Mouse (Mus musculus) erythroblast, embryonic 14.5 days (primary cell): ENCODE results near the gene Calr. TPM values are rescaled to one million over a fixed set of nuclear protein-coding genes. Genes with fewer than 3 reads are reported as not detected.

ENCODE experiments used
- H3K27me3 ChIP-seq: 2 replicates; pipeline ENCODE4 v1.6.1; 2012; ENCODE audit warnings: inconsistent platforms; ENCODE audit not compliant: control insufficient read depth
- H3K36me3 ChIP-seq: 2 replicates; pipeline ENCODE4 v1.6.1; 2012; ENCODE audit warnings: mild to moderate bottlenecking, inconsistent platforms; ENCODE audit not compliant: control insufficient read depth
- H3K4me1 ChIP-seq: 2 replicates; pipeline ENCODE4 v1.6.1; 2012; ENCODE audit warnings: inconsistent platforms; ENCODE audit not compliant: control insufficient read depth
- H3K4me3 ChIP-seq: replicated peaks from 2 replicates; pipeline ENCODE3; 2012; ENCODE audit warnings: moderate library complexity, mild to moderate bottlenecking, inconsistent platforms
- H3K9me3 ChIP-seq: 2 replicates; pipeline ENCODE4 v1.6.1; 2012; ENCODE audit warnings: low read length, inconsistent platforms, mixed read lengths; ENCODE audit not compliant: control insufficient read depth
- GATA1 ChIP-seq: IDR thresholded peaks from 2 replicates; pipeline ENCODE4 v1.6.1; 2012; ENCODE audit warnings: low read length, inconsistent platforms, mixed read lengths
- TAL1 ChIP-seq: IDR thresholded peaks from 3 replicates; pipeline ENCODE4 v1.6.1; 2012; ENCODE audit warnings: low read length, inconsistent platforms, mixed read lengths
- polyA plus RNA-seq: library from polyadenylated mRNA; stranded (reverse); fragments of >175 nt; gene quantifications from 2 replicates; pipeline ENCODE4 v1.2.3, GENCODE M21; 2012

Calr gene
- polyA plus RNA-seq, 1 experiment, result 30.9 TPM

DNA sequence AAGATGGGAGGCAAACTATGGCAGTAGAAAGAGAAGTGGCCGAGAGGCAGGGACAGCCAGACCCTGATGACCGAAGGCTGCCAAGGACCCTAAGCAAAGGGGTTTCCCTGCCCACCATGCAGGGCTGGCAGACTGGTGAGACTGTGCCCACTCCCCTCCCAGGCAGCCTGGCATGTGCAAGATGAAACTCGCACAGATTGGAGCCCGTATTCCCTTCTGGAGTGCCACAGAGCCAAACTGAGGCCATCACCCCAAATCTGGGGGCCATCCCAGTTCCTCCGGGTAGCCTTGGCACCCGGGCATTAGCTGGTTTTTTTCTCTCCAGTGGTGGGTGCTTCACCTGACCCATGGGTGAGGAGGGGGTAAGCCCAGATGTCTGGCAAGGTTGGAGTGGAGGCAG lies 48.8 kb downstream of the Calr start:
- TF ChIP-seq GATA1 (no peak), TAL1 (no peak)
- Histone ChIP-seq H3K9me3 (peaks cover 2% of the 10 kb centered on the region; the same call in 1 of the 2 replicates), H3K4me3 (no peak overlapping the region), H3K4me1 (peaks cover 40% of the 10 kb centered on the region), H3K36me3 (peaks cover 6% of the 10 kb centered on the region), H3K27me3 (peaks cover 89% of the 10 kb centered on the region)

DNA sequence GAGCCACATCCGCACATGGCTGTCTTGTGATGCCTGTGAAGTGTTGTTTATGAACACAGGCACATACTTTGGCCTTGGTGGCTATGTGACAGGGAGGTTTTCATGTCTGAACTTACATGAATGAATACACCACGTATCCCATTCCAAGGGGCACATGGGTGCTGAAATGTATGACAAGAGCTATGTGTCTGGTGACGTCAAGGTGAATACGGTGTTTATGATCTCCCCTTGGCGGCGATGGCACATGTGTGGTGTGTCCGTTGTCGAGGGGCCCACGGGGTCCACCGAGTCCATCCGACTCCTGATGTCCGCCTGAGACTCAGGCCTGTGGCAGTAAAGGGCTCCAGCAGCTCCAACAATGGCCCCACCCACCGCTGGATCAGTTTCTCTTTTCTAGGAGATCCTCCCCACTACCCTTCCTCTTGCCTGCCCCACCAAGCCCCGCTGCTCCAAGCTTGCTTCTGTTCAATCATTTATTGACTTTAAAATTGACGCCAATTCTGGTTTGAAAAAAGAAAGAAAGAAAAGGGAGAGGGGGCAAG lies 49.4 kb downstream of the Calr start:
- Histone ChIP-seq H3K4me3 (no peak overlapping the region), H3K9me3 (peaks cover 2% of the 10 kb centered on the region; the same call in 1 of the 2 replicates), H3K4me1 (peaks cover 42% of the 10 kb centered on the region), H3K36me3 (peaks cover 6% of the 10 kb centered on the region), H3K27me3 (peaks cover 84% of the 10 kb centered on the region)
- TF ChIP-seq TAL1, result no peak
- TF ChIP-seq GATA1, result no peak

DNA sequence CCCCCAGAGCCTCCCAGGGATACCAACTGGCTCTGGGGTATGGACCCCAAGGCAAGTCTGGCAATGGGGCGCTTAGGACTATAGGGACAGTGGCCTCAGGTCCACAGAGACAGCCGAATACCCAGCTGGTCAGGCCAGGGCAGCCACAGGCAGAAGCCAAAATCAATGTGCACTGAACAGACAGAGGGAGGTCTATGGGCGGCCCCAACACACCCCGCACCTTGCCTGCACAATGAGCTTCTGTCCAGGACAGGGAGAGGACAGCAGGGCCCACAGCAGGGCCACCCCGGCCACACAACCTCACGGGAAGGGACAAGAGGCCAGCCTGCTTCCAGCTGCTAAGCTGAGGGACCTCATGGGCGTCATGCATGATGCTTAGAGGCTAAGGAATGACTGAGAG lies 52.2 kb downstream of the Calr start:
- H3K9me3 ChIP-seq, result no peaks in the 10 kb centered on the region; the same call in 1 of the 2 replicates
- TF ChIP-seq GATA1 (no peak), TAL1 (no peak)
- no peak overlapping the region for H3K4me3 ChIP-seq
- H3K4me1 ChIP-seq, result peaks cover 30% of the 10 kb centered on the region
- peaks cover 6% of the 10 kb centered on the region for H3K36me3 ChIP-seq
- H3K27me3 ChIP-seq, result peaks cover 74% of the 10 kb centered on the region

DNA sequence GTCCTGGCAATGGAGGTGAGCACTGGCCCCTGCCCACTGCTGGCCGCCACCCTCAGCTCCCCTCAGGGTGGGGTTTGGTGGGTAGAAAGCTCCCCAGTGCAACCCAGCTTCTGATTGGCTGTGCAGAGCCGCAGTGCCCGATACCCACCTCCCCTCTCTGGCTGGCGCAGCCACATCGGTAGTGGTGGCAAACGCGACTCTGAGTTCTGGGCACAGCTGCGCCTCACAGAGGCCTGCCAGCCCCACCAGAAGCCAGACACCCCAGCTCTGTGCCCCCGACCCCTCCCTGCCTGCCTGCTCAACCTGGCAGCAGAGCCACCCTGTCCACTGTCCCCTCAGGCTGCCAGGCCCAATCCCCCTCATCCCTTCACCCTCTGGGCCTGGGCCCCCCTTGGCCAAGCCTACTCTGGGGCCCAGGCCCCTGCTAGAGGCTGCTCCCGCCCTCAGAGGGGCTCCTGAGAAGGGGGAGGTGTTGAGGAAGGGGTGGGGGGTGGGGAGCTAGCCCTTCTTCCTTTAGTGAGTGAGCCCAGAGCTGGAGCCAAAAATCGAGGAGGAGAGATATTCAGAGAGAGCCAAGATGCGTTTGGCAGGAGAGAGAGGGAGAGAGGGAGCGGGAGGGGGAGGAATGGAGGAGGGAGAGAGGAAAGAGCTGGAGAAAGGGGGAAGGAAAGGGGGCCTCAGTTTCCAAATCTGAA lies 52.8 kb downstream of the Calr start:
- TF ChIP-seq GATA1 (no peak), TAL1 (no peak)
- H3K36me3 ChIP-seq, result peaks cover 6% of the 10 kb centered on the region
- H3K9me3 ChIP-seq, result no peaks in the 10 kb centered on the region; the same call in 1 of the 2 replicates
- peaks cover 74% of the 10 kb centered on the region for H3K27me3 ChIP-seq
- no peak overlapping the region for H3K4me3 ChIP-seq
- H3K4me1 ChIP-seq, result peaks cover 25% of the 10 kb centered on the region

DNA sequence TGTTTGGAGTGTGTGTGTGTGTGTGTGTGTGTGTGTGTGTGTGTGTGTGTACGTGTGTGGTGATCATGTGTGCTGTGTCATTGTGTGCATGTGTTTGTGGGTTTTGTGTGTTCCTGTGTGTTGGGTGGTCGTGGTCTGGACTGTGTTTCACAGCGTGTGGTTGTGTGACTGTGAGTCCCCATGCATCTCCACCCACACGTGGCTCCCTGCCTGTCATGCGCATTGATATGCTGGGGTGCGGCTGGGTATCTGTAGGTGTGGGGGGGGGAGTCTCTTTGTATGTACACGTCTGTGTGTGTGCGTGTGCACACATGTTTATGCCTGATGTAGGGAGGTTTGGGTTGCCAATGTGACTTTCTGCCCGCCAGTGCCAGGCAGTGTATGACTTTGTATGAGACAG lies 53.6 kb downstream of the Calr start:
- peaks cover 19% of the 10 kb centered on the region for H3K4me1 ChIP-seq
- H3K36me3 ChIP-seq, result peaks cover 6% of the 10 kb centered on the region
- TF ChIP-seq TAL1, result no peak
- H3K9me3 ChIP-seq, result no peaks in the 10 kb centered on the region
- no peak overlapping the region for H3K4me3 ChIP-seq
- H3K27me3 ChIP-seq, result peaks cover 74% of the 10 kb centered on the region

DNA sequence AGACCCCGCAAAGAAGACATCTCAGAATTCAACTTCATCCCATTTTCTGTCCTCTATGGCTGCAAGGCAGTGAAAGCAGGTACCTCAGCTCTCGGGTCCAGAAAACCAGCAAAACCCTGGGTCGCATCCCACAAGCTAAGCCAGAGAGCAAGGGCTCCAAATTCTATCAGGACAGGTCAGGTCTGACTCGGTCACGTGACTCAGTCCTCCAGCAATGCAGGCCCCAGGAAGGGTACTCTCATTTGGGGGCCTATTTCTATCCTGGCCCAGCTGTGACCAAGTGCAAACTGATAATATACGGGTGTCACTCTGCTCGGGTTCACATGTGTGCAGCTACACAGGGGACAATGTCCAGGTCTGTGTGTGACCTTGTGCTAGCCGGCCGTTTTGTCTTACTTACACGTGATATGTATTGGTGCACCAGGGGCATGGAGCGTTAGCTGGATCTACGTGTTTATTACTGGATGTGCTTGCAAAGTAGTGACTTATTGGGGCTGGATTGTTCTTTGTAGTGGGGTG lies 54.2 kb downstream of the Calr start:
- Histone ChIP-seq H3K36me3 (peaks cover 6% of the 10 kb centered on the region), H3K9me3 (no peaks in the 10 kb centered on the region; the same call in 1 of the 2 replicates), H3K4me1 (peaks cover 18% of the 10 kb centered on the region), H3K4me3 (no peak overlapping the region), H3K27me3 (peaks cover 74% of the 10 kb centered on the region)
- TF ChIP-seq TAL1 (no peak), GATA1 (no peak)

Other genes starting within 250 kb of the Calr start
- 17.2 and 18.5 TPM in 2 replicates for gene Ier2, start 184.1 kb downstream of the Calr start, polyA plus RNA-seq
- 8.9 and 9.0 TPM in 2 replicates for gene Trmt1, start 160.6 kb downstream of the Calr start, polyA plus RNA-seq
- 7.0 and 8.5 TPM in 2 replicates for gene Nacc1, start 159.1 kb downstream of the Calr start, polyA plus RNA-seq
- gene Lyl1, start 145.5 kb downstream of the Calr start, polyA plus RNA-seq, result 61.4 and 62.8 TPM in 2 replicates
- 11.0 and 11.9 TPM in 2 replicates for gene G430095P16Rik, start 123.9 kb downstream of the Calr start, polyA plus RNA-seq
- gene Nfix, start 46.6 kb downstream of the Calr start, polyA plus RNA-seq, result 1.9 and 2.6 TPM in 2 replicates
- 1.3 and 1.5 TPM in 2 replicates for gene Dand5, start 24.1 kb downstream of the Calr start, polyA plus RNA-seq
- 10.3 and 11.6 TPM in 2 replicates for gene Gadd45gip1, start 15.4 kb downstream of the Calr start, polyA plus RNA-seq
- gene Rad23a, start 6.3 kb downstream of the Calr start, polyA plus RNA-seq, result 740 and 808 TPM in 2 replicates
- gene Farsa, start 10.1 kb upstream of the Calr start, polyA plus RNA-seq, result 9.0 and 9.3 TPM in 2 replicates
- gene Syce2, start 25.2 kb upstream of the Calr start, polyA plus RNA-seq, result 15.0 TPM in 2 replicates
- 15.0 and 18.3 TPM in 2 replicates for gene Gcdh, start 47.0 kb upstream of the Calr start, polyA plus RNA-seq
- gene Klf1, start 55.0 kb upstream of the Calr start, polyA plus RNA-seq, result 358 and 362 TPM in 2 replicates
- 4.8 and 7.7 TPM in 2 replicates for gene Dnase2a, start 61.6 kb upstream of the Calr start, polyA plus RNA-seq
- gene Mast1, start 90.4 kb upstream of the Calr start, polyA plus RNA-seq, result 0.01 and 0.08 TPM in 2 replicates
- gene Rtbdn, start 100.1 kb upstream of the Calr start, polyA plus RNA-seq, result not detected in 2 replicates
- not detected in 2 replicates for gene Gm49661, start 122.5 kb upstream of the Calr start, polyA plus RNA-seq
- gene Prdx2, start 122.7 kb upstream of the Calr start, polyA plus RNA-seq, result 111 and 222 TPM in 2 replicates
- gene Rnaseh2a, start 122.8 kb upstream of the Calr start, polyA plus RNA-seq, result 162 and 179 TPM in 2 replicates
- gene Junb, start 131.8 kb upstream of the Calr start, polyA plus RNA-seq, result 9.6 and 10.3 TPM in 2 replicates
- 0.46 and 0.58 TPM in 2 replicates for gene Hook2, start 143.7 kb upstream of the Calr start, polyA plus RNA-seq
- not detected in 2 replicates for gene Best2, start 167.6 kb upstream of the Calr start, polyA plus RNA-seq
- gene Asna1, start 178.3 kb upstream of the Calr start, polyA plus RNA-seq, result 18.6 and 31.0 TPM in 2 replicates
- gene Trir, start 179.9 kb upstream of the Calr start, polyA plus RNA-seq, result 77.0 and 92.3 TPM in 2 replicates
- 1.7 and 1.8 TPM in 2 replicates for gene Tnpo2, start 190.0 kb upstream of the Calr start, polyA plus RNA-seq
- 0.54 and 0.63 TPM in 2 replicates for gene Fbxw9, start 213.1 kb upstream of the Calr start, polyA plus RNA-seq
- 0.37 TPM in 1 of 2 replicates, not detected in the other for gene Gm5741, start 221.0 kb upstream of the Calr start, polyA plus RNA-seq
- 2.0 and 2.1 TPM in 2 replicates for gene Dhps, start 224.8 kb upstream of the Calr start, polyA plus RNA-seq
- 0.28 and 1.5 TPM in 2 replicates for gene Wdr83os, start 233.8 kb upstream of the Calr start, polyA plus RNA-seq
- gene Wdr83, start 234.4 kb upstream of the Calr start, polyA plus RNA-seq, result 2.7 and 4.7 TPM in 2 replicates
- gene Man2b1, start 236.3 kb upstream of the Calr start, polyA plus RNA-seq, result 0.13 and 0.27 TPM in 2 replicates